Mouse (Mus musculus) retina, embryonic 14.5 days (tissue): ENCODE data around the gene Lix1l.
"Not testable (repeated sequence)": the region's sequence is repeated elsewhere in the genome, so short reads cannot be mapped to it uniquely, and the experiment has no call there.

Source experiments
- DNase-seq: peaks from one replicate; pipeline ENCODE4 v3.0.0-alpha.2; 2015; ENCODE audit warnings: low spot score

Gene Lix1l

GRCm38 (mm10) chr3:96632058-96632457, 31.1 kb downstream of the Lix1l start:
- DNase-seq, result no peak

- DNase-seq, result no peak
Measured at GRCm38 (mm10) chr3:96634015-96634414, 33.1 kb downstream of the Lix1l start.

- peak; percentile 78 for DNase-seq
Measured at GRCm38 (mm10) chr3:96634928-96635879, 34.3 kb downstream of the Lix1l start, which contains the start of the genes Pex11b and Gm42957. Gene Pex11b (plus strand): TSS chr3:96635376. Gene Gm42957 (plus strand): TSS chr3:96635474.

GRCm38 (mm10) chr3:96635906-96636305, 35.0 kb downstream of the Lix1l start:
- no peak for DNase-seq

- DNase-seq, result no peak
Measured at GRCm38 (mm10) chr3:96636448-96636847, 35.5 kb downstream of the Lix1l start.

- DNase-seq, result peak; percentile 61
Measured at GRCm38 (mm10) chr3:96639219-96639618, 38.3 kb downstream of the Lix1l start.

- peak; percentile 60 for DNase-seq
Measured at GRCm38 (mm10) chr3:96645018-96645649, 44.2 kb downstream of the Lix1l start, which contains the start of gene Itga10. Gene Itga10 (plus strand): TSS chr3:96645584.

GRCm38 (mm10) chr3:96647365-96647764, 46.4 kb downstream of the Lix1l start:
- no peak for DNase-seq

- no peak for DNase-seq
Measured at GRCm38 (mm10) chr3:96660901-96661300, 60.0 kb downstream of the Lix1l start.

- no peak for DNase-seq
Measured at GRCm38 (mm10) chr3:96662731-96663316, 61.9 kb downstream of the Lix1l start.

- DNase-seq, result peak; percentile 95
Measured at GRCm38 (mm10) chr3:96663432-96664239, 62.7 kb downstream of the Lix1l start.

- not testable (repeated sequence) for DNase-seq
Measured at GRCm38 (mm10) chr3:96665732-96666363, 64.9 kb downstream of the Lix1l start.

GRCm38 (mm10) chr3:96666916-96667315, 66.0 kb downstream of the Lix1l start:
- DNase-seq, result no peak

- peak; percentile 27 for DNase-seq
Measured at GRCm38 (mm10) chr3:96667316-96667715, 66.4 kb downstream of the Lix1l start.

- DNase-seq, result no peak
Measured at GRCm38 (mm10) chr3:96668424-96669067, 67.6 kb downstream of the Lix1l start.

GRCm38 (mm10) chr3:96669727-96670468, 68.9 kb downstream of the Lix1l start, which contains the start of gene Ankrd35:
Gene Ankrd35 (plus strand): TSS chr3:96670131.
- peak; percentile 63 for DNase-seq

- no peak for DNase-seq
Measured at GRCm38 (mm10) chr3:96671519-96671918, 70.6 kb downstream of the Lix1l start.

- no peak for DNase-seq
Measured at GRCm38 (mm10) chr3:96673514-96673913, 72.6 kb downstream of the Lix1l start.

- no peak for DNase-seq
Measured at GRCm38 (mm10) chr3:96674442-96674841, 73.5 kb downstream of the Lix1l start.

- no peak for DNase-seq
Measured at GRCm38 (mm10) chr3:96675171-96675570, 74.2 kb downstream of the Lix1l start.
